Mouse (Mus musculus) megakaryocyte, embryonic 14.5 days (primary cell): Measurements from ENCODE around the gene Zfp296. TPM values are rescaled to one million over a fixed set of nuclear protein-coding genes. Genes with fewer than 3 reads are reported as not detected.
A peak's percentile ranks its signal among the peaks of the same experiment; 100 is the strongest.

ENCODE experiments used
- H3K27me3 ChIP-seq: replicated peaks from 2 replicates; pipeline ENCODE3; 2012; ENCODE audit warnings: inconsistent platforms
- H3K36me3 ChIP-seq: replicated peaks from 2 replicates; pipeline ENCODE3; 2012; ENCODE audit warnings: low read length, inconsistent platforms, mixed read lengths
- H3K4me1 ChIP-seq: 2 replicates; pipeline ENCODE4 v1.6.1; 2012; ENCODE audit warnings: inconsistent platforms
- H3K4me3 ChIP-seq: replicated peaks from 2 replicates; pipeline ENCODE3; 2012; ENCODE audit warnings: moderate library complexity, mild to moderate bottlenecking, inconsistent platforms
- H3K9me3 ChIP-seq: 2 replicates; pipeline ENCODE4 v1.6.1; 2012; ENCODE audit warnings: inconsistent platforms
- FLI1 ChIP-seq: IDR thresholded peaks from 2 replicates; pipeline ENCODE4 v1.6.1; 2012; ENCODE audit warnings: low read length, inconsistent platforms, mixed read lengths
- GATA1 ChIP-seq: IDR thresholded peaks from 3 replicates; pipeline ENCODE4 v1.6.1; 2012; ENCODE audit warnings: mixed read lengths, low read length, inconsistent platforms, borderline replicate concordance
- polyA plus RNA-seq: library from polyadenylated mRNA; stranded (reverse); fragments of >175 nt; gene quantifications from 2 replicates; pipeline ENCODE4 v1.2.3, GENCODE M21; 2012; ENCODE audit warnings: low replicate concordance; ENCODE audit not compliant: insufficient read depth

Zfp296 gene
- polyA plus RNA-seq, 1 experiment, result 6.0 TPM

- TF ChIP-seq GATA1, result no peak
- peaks cover 31% of the 10 kb centered on the region for H3K4me1 ChIP-seq
- peaks cover 3% of the 10 kb centered on the region for H3K27me3 ChIP-seq
- H3K9me3 ChIP-seq, result no peaks in the 10 kb centered on the region
- no peak overlapping the region for H3K4me3 ChIP-seq
- peaks cover 27% of the 10 kb centered on the region for H3K36me3 ChIP-seq
Measured at GRCm38 (mm10) chr7:19622241-19622640, 45.2 kb downstream of the Zfp296 start.

GRCm38 (mm10) chr7:19623433-19623832 is 46.3 kb downstream of the Zfp296 start:
- TF ChIP-seq FLI1, result no peak
- TF ChIP-seq GATA1, result no peak
- Histone ChIP-seq H3K27me3 (peaks cover 3% of the 10 kb centered on the region), H3K4me1 (peaks cover 40% of the 10 kb centered on the region), H3K4me3 (no peak overlapping the region), H3K36me3 (peaks cover 16% of the 10 kb centered on the region), H3K9me3 (no peaks in the 10 kb centered on the region)

GRCm38 (mm10) chr7:19627721-19628120 is 50.6 kb downstream of the Zfp296 start:
- Histone ChIP-seq H3K27me3 (peaks cover 1% of the 10 kb centered on the region), H3K4me3 (peak overlapping the region; percentile 97), H3K4me1 (peaks cover 58% of the 10 kb centered on the region), H3K36me3 (peaks cover 16% of the 10 kb centered on the region), H3K9me3 (no peaks in the 10 kb centered on the region)
- TF ChIP-seq GATA1 (no peak), FLI1 (no peak)

GRCm38 (mm10) chr7:19628192-19628535 is 51.1 kb downstream of the Zfp296 start:
- H3K4me1 ChIP-seq, result peaks cover 60% of the 10 kb centered on the region
- H3K4me3 ChIP-seq, result peak overlapping the region; percentile 97
- TF ChIP-seq FLI1 (no peak), GATA1 (no peak)
- H3K9me3 ChIP-seq, result no peaks in the 10 kb centered on the region
- H3K36me3 ChIP-seq, result peaks cover 19% of the 10 kb centered on the region
- peaks cover 1% of the 10 kb centered on the region for H3K27me3 ChIP-seq

GRCm38 (mm10) chr7:19628536-19629360 is 51.7 kb downstream of the Zfp296 start:
- Histone ChIP-seq H3K4me3 (peak overlapping the region; percentile 97), H3K36me3 (peaks cover 25% of the 10 kb centered on the region), H3K9me3 (no peaks in the 10 kb centered on the region), H3K4me1 (peaks cover 60% of the 10 kb centered on the region), H3K27me3 (peaks cover 1% of the 10 kb centered on the region)
- TF ChIP-seq FLI1 (no peak), GATA1 (no peak)

- TF ChIP-seq FLI1 (no peak), GATA1 (no peak)
- Histone ChIP-seq H3K27me3 (no peaks in the 10 kb centered on the region), H3K4me1 (peaks cover 60% of the 10 kb centered on the region), H3K36me3 (peaks cover 29% of the 10 kb centered on the region), H3K9me3 (no peaks in the 10 kb centered on the region), H3K4me3 (peak within 1 kb of the TSS; percentile 97)
Measured at GRCm38 (mm10) chr7:19629361-19629734, 52.3 kb downstream of the Zfp296 start, which contains the start of gene Relb. Gene Relb, minus strand, starts transcription at chr7:19629438.

Other genes with a start within 250 kb of the Zfp296 start
- gene Ercc1, start 232.5 kb upstream of the Zfp296 start, polyA plus RNA-seq, result 36.5 and 52.2 TPM in 2 replicates
- 13.3 and 50.4 TPM in 2 replicates for gene Cd3eap, start 217.8 kb upstream of the Zfp296 start, polyA plus RNA-seq
- gene Ppp1r13l, start 217.5 kb upstream of the Zfp296 start, polyA plus RNA-seq, result 21.5 and 54.3 TPM in 2 replicates
- 24.2 and 30.8 TPM in 2 replicates for gene Ercc2, start 195.3 kb upstream of the Zfp296 start, polyA plus RNA-seq
- gene Klc3, start 173.2 kb upstream of the Zfp296 start, polyA plus RNA-seq, result 1.3 TPM in 1 of 2 replicates, not detected in the other
- 0.96 TPM in 1 of 2 replicates, not detected in the other for gene Ckm, start 172.5 kb upstream of the Zfp296 start, polyA plus RNA-seq
- 102 and 169 TPM in 2 replicates for gene Mark4, start 118.5 kb upstream of the Zfp296 start, polyA plus RNA-seq
- 40.8 and 53.6 TPM in 2 replicates for gene Exoc3l2, start 114.0 kb upstream of the Zfp296 start, polyA plus RNA-seq
- gene Bloc1s3, start 68.9 kb upstream of the Zfp296 start, polyA plus RNA-seq, result 5.5 and 6.5 TPM in 2 replicates
- gene Trappc6a, start 68.9 kb upstream of the Zfp296 start, polyA plus RNA-seq, result 608 and 613 TPM in 2 replicates
- gene Nkpd1, start 59.4 kb upstream of the Zfp296 start, polyA plus RNA-seq, result 1.3 and 2.9 TPM in 2 replicates
- 88.1 and 108 TPM in 2 replicates for gene Ppp1r37, start 14.2 kb upstream of the Zfp296 start, polyA plus RNA-seq
- gene Gemin7, start 308 bp downstream of the Zfp296 start, polyA plus RNA-seq, result 30.5 and 69.9 TPM in 2 replicates
- 109 and 265 TPM in 2 replicates for gene Clasrp, start 27.2 kb downstream of the Zfp296 start, polyA plus RNA-seq
- 14.8 and 22.5 TPM in 2 replicates for gene Relb, start 52.2 kb downstream of the Zfp296 start, polyA plus RNA-seq
- gene Clptm1, start 87.7 kb downstream of the Zfp296 start, polyA plus RNA-seq, result 153 and 336 TPM in 2 replicates
- gene Apoc2, start 100.7 kb downstream of the Zfp296 start, polyA plus RNA-seq, result 114 TPM in 1 of 2 replicates, not detected in the other
- not detected in 2 replicates for gene Gm44805, start 104.1 kb downstream of the Zfp296 start, polyA plus RNA-seq
- gene Apoc4, start 104.2 kb downstream of the Zfp296 start, polyA plus RNA-seq, result 7.1 and 10.7 TPM in 2 replicates
- 31.2 and 454 TPM in 2 replicates for gene Apoc1, start 115.4 kb downstream of the Zfp296 start, polyA plus RNA-seq
- 302 and 6,452 TPM in 2 replicates for gene Apoe, start 121.9 kb downstream of the Zfp296 start, polyA plus RNA-seq
- gene Tomm40, start 138.2 kb downstream of the Zfp296 start, polyA plus RNA-seq, result 129 and 184 TPM in 2 replicates
- 4.0 and 6.8 TPM in 2 replicates for gene Nectin2, start 173.2 kb downstream of the Zfp296 start, polyA plus RNA-seq
- 0.58 and 1.6 TPM in 2 replicates for gene Bcam, start 193.7 kb downstream of the Zfp296 start, polyA plus RNA-seq
- not detected in 2 replicates for gene Cblc, start 219.5 kb downstream of the Zfp296 start, polyA plus RNA-seq
- gene Bcl3, start 245.5 kb downstream of the Zfp296 start, polyA plus RNA-seq, result 183 and 210 TPM in 2 replicates